Mouse (Mus musculus) R1 (cell line): ENCODE results near the gene Aox2.
"Not testable (repeated sequence)": the region's sequence is repeated elsewhere in the genome, so short reads cannot be mapped to it uniquely, and the experiment has no call there.

Source experiments
- DNase-seq: peaks from one replicate; pipeline ENCODE4 v3.0.0-alpha.2; 2018; ENCODE audit warnings: low read depth, low spot score

Aox2 gene

GRCm38 (mm10) chr1:58346159-58346558 lies 68.0 kb downstream of the Aox2 start:
- DNase-seq, result no peak

GRCm38 (mm10) chr1:58348712-58349111 lies 70.6 kb downstream of the Aox2 start:
- no peak for DNase-seq

- no peak for DNase-seq
These were observed 75.2 kb downstream of the Aox2 start for GRCm38 (mm10) chr1:58353238-58353893.

- DNase-seq, result peak; percentile 27
These were observed 81.1 kb downstream of the Aox2 start for GRCm38 (mm10) chr1:58358958-58359901.

- peak; percentile 69 for DNase-seq
These were observed 84.2 kb downstream of the Aox2 start for GRCm38 (mm10) chr1:58362296-58362695.

GRCm38 (mm10) chr1:58364551-58364950 lies 86.4 kb downstream of the Aox2 start:
- DNase-seq, result no peak

GRCm38 (mm10) chr1:58365829-58366228 lies 87.7 kb downstream of the Aox2 start:
- peak; percentile 44 for DNase-seq

GRCm38 (mm10) chr1:58366737-58367471 lies 88.8 kb downstream of the Aox2 start:
- DNase-seq, result peak; percentile 55

- peak; percentile 48 for DNase-seq
These were observed 91.6 kb downstream of the Aox2 start for GRCm38 (mm10) chr1:58369716-58370115.

GRCm38 (mm10) chr1:58374266-58374665 lies 96.1 kb downstream of the Aox2 start:
- not testable (repeated sequence) for DNase-seq

- no peak for DNase-seq
These were observed 97.5 kb downstream of the Aox2 start for GRCm38 (mm10) chr1:58375574-58376147.

GRCm38 (mm10) chr1:58382586-58383281 lies 104.6 kb downstream of the Aox2 start:
- no peak for DNase-seq

GRCm38 (mm10) chr1:58391421-58392267 lies 113.5 kb downstream of the Aox2 start:
- peak; percentile 41 for DNase-seq

- DNase-seq, result no peak
These were observed 114.1 kb downstream of the Aox2 start for GRCm38 (mm10) chr1:58392268-58392651.

GRCm38 (mm10) chr1:58392652-58393283 lies 114.6 kb downstream of the Aox2 start, which contains the start of gene Bzw1:
Gene Bzw1, plus strand, starts transcription at chr1:58392898.
- peak; percentile 92 for DNase-seq

GRCm38 (mm10) chr1:58393284-58394195 lies 115.4 kb downstream of the Aox2 start:
- DNase-seq, result peak; percentile 77

GRCm38 (mm10) chr1:58395341-58395740 lies 117.2 kb downstream of the Aox2 start:
- peak; percentile 47 for DNase-seq

GRCm38 (mm10) chr1:58396179-58396578 lies 118.1 kb downstream of the Aox2 start:
- peak; percentile 40 for DNase-seq
